Mouse (Mus musculus): Measurements from ENCODE around the gene Ankrd13b.

Gene Ankrd13b

GRCm38 (mm10) chr11:77508068-77509021 is 18.9 kb upstream of the Ankrd13b start:
- DNase-seq = peak; percentile 84 to 88

- DNase-seq = no peak
Measured at GRCm38 (mm10) chr11:77507426-77507825, 17.9 kb upstream of the Ankrd13b start.

- DNase-seq = no peak
Measured at GRCm38 (mm10) chr11:77506941-77507340, 17.5 kb upstream of the Ankrd13b start.

- peak; percentile 78 to 81 for DNase-seq
Measured at GRCm38 (mm10) chr11:77506273-77506672, 16.8 kb upstream of the Ankrd13b start.

- DNase-seq = no peak
Measured at GRCm38 (mm10) chr11:77505291-77505980, 16.0 kb upstream of the Ankrd13b start.

- no peak for DNase-seq
Measured at GRCm38 (mm10) chr11:77504377-77504776, 14.9 kb upstream of the Ankrd13b start.

GRCm38 (mm10) chr11:77503511-77503910 is 14.0 kb upstream of the Ankrd13b start:
- no peak for DNase-seq

- no peak for DNase-seq
Measured at GRCm38 (mm10) chr11:77502481-77502880, 13.0 kb upstream of the Ankrd13b start.

- no peak for DNase-seq
Measured at GRCm38 (mm10) chr11:77501971-77502370, 12.5 kb upstream of the Ankrd13b start.

GRCm38 (mm10) chr11:77501392-77501791 is 11.9 kb upstream of the Ankrd13b start:
- DNase-seq = peak in 1 of 2 experiments; percentile 83

- DNase-seq = no peak
Measured at GRCm38 (mm10) chr11:77500361-77501325, 11.2 kb upstream of the Ankrd13b start.

- DNase-seq = no peak
Measured at GRCm38 (mm10) chr11:77499354-77499753, 9.9 kb upstream of the Ankrd13b start.

GRCm38 (mm10) chr11:77498261-77499139 is 9.0 kb upstream of the Ankrd13b start:
- no peak for DNase-seq

- no peak for DNase-seq
Measured at GRCm38 (mm10) chr11:77497851-77498250, 8.4 kb upstream of the Ankrd13b start.

- peak; percentile 76 to 78 for DNase-seq
Measured at GRCm38 (mm10) chr11:77497341-77497756, 7.9 kb upstream of the Ankrd13b start.

- no peak for DNase-seq
Measured at GRCm38 (mm10) chr11:77495507-77495906, 6.0 kb upstream of the Ankrd13b start.

GRCm38 (mm10) chr11:77494782-77495181 is 5.3 kb upstream of the Ankrd13b start:
- no peak for DNase-seq

- DNase-seq = no peak
Measured at GRCm38 (mm10) chr11:77494344-77494676, 4.8 kb upstream of the Ankrd13b start.

GRCm38 (mm10) chr11:77493512-77494343 is 4.2 kb upstream of the Ankrd13b start, which contains the start of gene Git1:
Gene Git1 (plus strand): TSS chr11:77493562.
- DNase-seq = no peak

GRCm38 (mm10) chr11:77492911-77493332 is 3.4 kb upstream of the Ankrd13b start:
- peak; percentile 94 to 95 for DNase-seq

Data from kidney, adult 8-10 months (tissue).